In genomic region chr3:9402836-9403235, GRCm38 (mm10) we compare ENCODE assay signal across 9 mouse cellular contexts.
DNase-seq lines count a peak whose midpoint lies in the region; ATAC-seq and TF ChIP-seq lines count a peak whose summit lies in the region.
"Had no signal": no experiment of that assay in that cellular context is flagged by ENCODE, and none has a peak within 500 bp of the region (broad histone marks: within the 10 kb centered on the region; RNA-seq: fewer than 3 reads in every experiment).

No protein-coding gene starts in this region.

- H3K4me2 ChIP-seq in limb, embryonic 13.5 days (replicated peaks): peak overlapping the region; percentile 41
- peak overlapping the region; percentile 19; the same call in 1 of the 2 replicates for H3K4me2 ChIP-seq in midbrain, embryonic 16.5 days (ENCODE audit: low read length)

- no peaks in the 10 kb centered on the region for H3K9me3 ChIP-seq in limb, embryonic 13.5 days
- no peaks in the 10 kb centered on the region for H3K9me3 ChIP-seq in midbrain, embryonic 16.5 days (replicated peaks; ENCODE audit: control insufficient read depth, low read length, poor library complexity, severe bottlenecking)

- peak; percentile 72 for ATAC-seq in limb, embryonic 13.5 days (ENCODE audit: low FRiP score, low read depth)
- ATAC-seq in midbrain, embryonic 16.5 days: peak; percentile 32; the same call in 1 of the 2 replicates

- no peak for TF ChIP-seq CTCF in spleen, adult 2 months (IDR thresholded peaks at IDR 0.05; ENCODE audit: extremely low read depth, insufficient read depth, insufficient read length, insufficient replicate concordance)

- no peaks in the 10 kb centered on the region for H3K4me1 ChIP-seq in spleen, adult 2 months (ENCODE audit: control insufficient read depth, insufficient read depth, insufficient read length)
- H3K4me1 ChIP-seq in limb, embryonic 13.5 days: peaks cover 50% of the 10 kb centered on the region
- H3K4me1 ChIP-seq in midbrain, embryonic 16.5 days (ENCODE audit: control insufficient read depth, insufficient read depth, low read length): peaks cover 21% of the 10 kb centered on the region

- no peak for TF ChIP-seq POLR2A in spleen, adult 2 months (IDR thresholded peaks at IDR 0.05; ENCODE audit: low read depth, low read length)

- no peaks in the 10 kb centered on the region for H3K36me3 ChIP-seq in spleen, adult 2 months (ENCODE audit: control insufficient read depth, insufficient read depth, low read length)
- no peaks in the 10 kb centered on the region for H3K36me3 ChIP-seq in limb, embryonic 13.5 days
- no peaks in the 10 kb centered on the region for H3K36me3 ChIP-seq in midbrain, embryonic 16.5 days (ENCODE audit: control insufficient read depth, insufficient read depth, low read length)

- H3K27me3 ChIP-seq in spleen, adult 2 months (ENCODE audit: control insufficient read depth, insufficient read depth, low read length): no peaks in the 10 kb centered on the region
- H3K27me3 ChIP-seq in limb, embryonic 13.5 days: no peaks in the 10 kb centered on the region
- H3K27me3 ChIP-seq in midbrain, embryonic 16.5 days (ENCODE audit: control insufficient read depth, insufficient read depth, low read depth, low read length): no peaks in the 10 kb centered on the region
- H3K27me3 ChIP-seq: CH12.LX had no signal

- peak; percentile 18 to 26 for DNase-seq in cerebellum, postnatal 10 days
- DNase-seq in cerebellum, postnatal 4 days (ENCODE audit: low spot score in 2 of 2): no peak
- peak; percentile 14 to 21 for DNase-seq in spleen, adult 2 months (ENCODE audit: low read depth in 1 of 2, low spot score in 2 of 2)
- DNase-seq in spleen, adult 12 weeks (ENCODE audit: low spot score): no peak
- DNase-seq in urinary bladder, postnatal 36 days (ENCODE audit: low spot score in 2 of 2): no peak
- DNase-seq in cerebellum, postnatal 14 days: no peak

- 5% methylated on average over 5 of the region's 5 CpGs for WGBS in spleen, adult 2 months
- WGBS in limb, embryonic 13.5 days: 25% methylated on average over 5 of the region's 5 CpGs
- 31% methylated on average over 5 of the region's 5 CpGs for WGBS in midbrain, embryonic 16.5 days

- peak overlapping the region; percentile 36; the same call in 1 of the 2 replicates for H3K9ac ChIP-seq in limb, embryonic 13.5 days
- H3K9ac ChIP-seq in midbrain, embryonic 16.5 days (ENCODE audit: low read depth, low read length): no peak overlapping the region

- H3K4me3 ChIP-seq in spleen, adult 2 months (ENCODE audit: extremely low read depth, insufficient read depth, insufficient read length): no peak overlapping the region
- peak overlapping the region; percentile 17; the same call in 1 of the 2 replicates for H3K4me3 ChIP-seq in limb, embryonic 13.5 days
- no peak overlapping the region for H3K4me3 ChIP-seq in midbrain, embryonic 16.5 days (ENCODE audit: low read depth, low read length)

- H3K27ac ChIP-seq in spleen, adult 2 months (ENCODE audit: insufficient read depth, low read length): no peak overlapping the region
- H3K27ac ChIP-seq in limb, embryonic 13.5 days: peak overlapping the region; percentile 40; the same call in 1 of the 2 replicates
- peak overlapping the region; percentile 56; the same call in 1 of the 2 replicates for H3K27ac ChIP-seq in midbrain, embryonic 16.5 days (ENCODE audit: low read length)

Comparison
In these comparisons a context has a peak if more than half of its experiments do, and no peak if none do; other contexts are left out.
1. DNase-seq: peak in cerebellum, postnatal 10 days (2 of 2) and spleen, adult 2 months (2 of 2); none in cerebellum, postnatal 4 days (0 of 2), spleen, adult 12 weeks (single experiment), urinary bladder, postnatal 36 days (0 of 2) and cerebellum, postnatal 14 days (0 of 2).